Mouse (Mus musculus) liver, postnatal 0 days (tissue): ENCODE data around the gene Slc30a7. TPM values are rescaled to one million over a fixed set of nuclear protein-coding genes. Genes with fewer than 3 reads are reported as not detected.

Experiments used
- ATAC-seq: fragments of 200-750 bp; cut with Nextera tagmentation; 2 replicates; pipeline ENCODE4 v1.8.0; 2017; ENCODE audit warnings: mild to moderate bottlenecking, moderate library complexity
- DNase-seq: peaks from one replicate; pipeline ENCODE4 v3.0.0-alpha.2; 2016
- H3K27ac ChIP-seq: fragments of 300-500 bp; sonication (generic); 2 replicates; pipeline ENCODE4 v1.5.1; 2014; ENCODE audit warnings: antibody characterized with exemption, moderate library complexity, mild to moderate bottlenecking, low read depth
- H3K27me3 ChIP-seq: fragments of 300-500 bp; sonication (generic); 2 replicates; pipeline ENCODE4 v1.6.1; 2014; ENCODE audit warnings: low read length, control low read depth, mixed read lengths; ENCODE audit not compliant: insufficient read depth
- H3K36me3 ChIP-seq: fragments of 300-500 bp; sonication (generic); replicated peaks from 2 replicates; pipeline ENCODE4 v1.6.1; 2014; ENCODE audit warnings: mild to moderate bottlenecking, control low read depth, low read length, moderate library complexity, mixed read lengths; ENCODE audit not compliant: insufficient read depth
- H3K4me1 ChIP-seq: fragments of 300-500 bp; sonication (generic); 2 replicates; pipeline ENCODE4 v1.6.1; 2014; ENCODE audit warnings: antibody characterized with exemption, mild to moderate bottlenecking, control low read depth; ENCODE audit not compliant: insufficient read depth
- H3K4me2 ChIP-seq: fragments of 300-500 bp; sonication (generic); 2 replicates; pipeline ENCODE4 v1.6.1; 2014; ENCODE audit warnings: low read depth, mild to moderate bottlenecking, low read length, moderate library complexity, mixed read lengths
- H3K4me3 ChIP-seq: fragments of 300-500 bp; sonication (generic); 2 replicates; pipeline ENCODE4 v1.5.1; 2014; ENCODE audit warnings: low read depth, low read length
- H3K9ac ChIP-seq: fragments of 300-500 bp; sonication (generic); replicated peaks from 2 replicates; pipeline ENCODE4 v1.6.1; 2014; ENCODE audit warnings: mild to moderate bottlenecking, moderate library complexity
- H3K9me3 ChIP-seq: fragments of 300-500 bp; sonication (generic); 2 replicates; pipeline ENCODE4 v1.6.1; 2016; ENCODE audit warnings: mild to moderate bottlenecking, control low read depth, low read length, mixed read lengths
- CTCF ChIP-seq: sonication (generic); IDR thresholded peaks from 2 replicates; pipeline ENCODE4 v1.5.1; 2016; ENCODE audit warnings: antibody characterized with exemption, low read depth
- EP300 ChIP-seq: IDR thresholded peaks from 2 replicates; pipeline ENCODE4 v1.6.1; 2016; ENCODE audit warnings: antibody characterized with exemption, low read depth, mild to moderate bottlenecking
- WGBS: fragments of 180-500 bp; shearing (Covaris S2); extraction: QIAGEN DNeasy Blood & Tissue Kit; methylation state at CpG from one replicate; pipeline ENCODE4 v1.1.7; 2014; ENCODE audit not compliant: insufficient replicate concordance; 5-methylcytosine and 5-hydroxymethylcytosine counted together
- microRNA-seq: library from miRNA; unstranded; fragments of <30 nt; microRNA quantifications from one replicate; pipeline ENCODE4, GENCODE M21; 2016
- polyA plus RNA-seq: library from polyadenylated mRNA; unstranded; fragments of >200 nt; fragmentation: Nextera tagmentation; extraction: Ambion mirVana; gene quantifications from 2 replicates; pipeline ENCODE4 v1.2.1, GENCODE M21; 2015

The Slc30a7 gene
- polyA plus RNA-seq, 1 experiment from 2014 or later, result 14.2 TPM

GRCm38 (mm10) chr3:115893166-115893565, 114.0 kb downstream of the Slc30a7 start:
- TF ChIP-seq CTCF, result no peak
- TF ChIP-seq EP300, result no peak
- peaks cover 3% of the 10 kb centered on the region; the same call in 1 of the 2 replicates for H3K4me1 ChIP-seq
- H3K9ac ChIP-seq, result no peak overlapping the region
- no peak overlapping the region for H3K4me3 ChIP-seq
- no peak overlapping the region for H3K27ac ChIP-seq
- no peaks in the 10 kb centered on the region for H3K9me3 ChIP-seq
- ATAC-seq, result no peak
- H3K36me3 ChIP-seq, result peaks cover 9% of the 10 kb centered on the region
- DNase-seq, result no peak
- no peak overlapping the region for H3K4me2 ChIP-seq
- H3K27me3 ChIP-seq, result no peaks in the 10 kb centered on the region
- WGBS, result 83% methylated on average over 2 of the region's 2 CpGs

GRCm38 (mm10) chr3:115892341-115892740, 114.9 kb downstream of the Slc30a7 start:
- Histone ChIP-seq H3K4me1 (peaks cover 3% of the 10 kb centered on the region; the same call in 1 of the 2 replicates), H3K9ac (no peak overlapping the region), H3K27ac (no peak overlapping the region), H3K4me3 (no peak overlapping the region), H3K36me3 (peaks cover 9% of the 10 kb centered on the region), H3K27me3 (no peaks in the 10 kb centered on the region), H3K4me2 (no peak overlapping the region), H3K9me3 (no peaks in the 10 kb centered on the region)
- ATAC-seq (no peak), DNase-seq (no peak)
- 57% methylated on average over 4 of the region's 4 CpGs for WGBS
- TF ChIP-seq CTCF (no peak), EP300 (no peak)

Small RNA genes lying within 50 kb of the gene (microRNA-seq; reads per million reads assigned to microRNA genes)
- not detected for gene Mir669n

Other genes with a start within 250 kb of the Slc30a7 start
- 15.3 and 16.2 TPM in 2 replicates for gene Dph5, start 119.6 kb downstream of the Slc30a7 start, polyA plus RNA-seq
- gene Extl2, start 56 bp upstream of the Slc30a7 start, polyA plus RNA-seq, result 4.6 and 5.8 TPM in 2 replicates
- gene Vcam1, start 122.3 kb upstream of the Slc30a7 start, polyA plus RNA-seq, result 88.6 and 93.4 TPM in 2 replicates
- gene Gpr88, start 246.1 kb upstream of the Slc30a7 start, polyA plus RNA-seq, result 0.18 and 0.30 TPM in 2 replicates